Mouse (Mus musculus) MEL (cell line): ENCODE results near the gene Tbx15. TPM values are rescaled to one million over a fixed set of nuclear protein-coding genes. Genes with fewer than 3 reads are reported as not detected.

Experiments used
- DNase-seq: peaks from one replicate; pipeline ENCODE4 v3.0.0; 2011; ENCODE audit warnings: low read depth, low spot score
- H3K27ac ChIP-seq: 2 replicates; pipeline ENCODE4 v1.5.1; 2012; ENCODE audit warnings: low read depth, mild to moderate bottlenecking, control low read depth, low read length, moderate library complexity; ENCODE audit not compliant: control insufficient read depth
- H3K27me3 ChIP-seq, 2 experiments: fragments of 150-350 bp in 1 of 2; sonication (generic) in 1 of 2; 2 replicates each; pipeline ENCODE4 v1.6.1; 2012; ENCODE audit warnings: low read length in 2 of 2, mild to moderate bottlenecking in 2 of 2, improper control_type of control experiment in 1 of 2, moderate library complexity in 1 of 2; ENCODE audit not compliant: insufficient read depth in 2 of 2, control insufficient read depth in 1 of 2
- H3K36me3 ChIP-seq, 2 experiments: 2 replicates each; pipeline ENCODE4 v1.6.1; 2012 to 2014; ENCODE audit warnings: low read length in 2 of 2, improper control_type of control experiment in 1 of 2, inconsistent platforms in 1 of 2, mild to moderate bottlenecking in 1 of 2; ENCODE audit not compliant: insufficient read depth in 2 of 2, control insufficient read depth in 1 of 2
- H3K4me1 ChIP-seq, 2 experiments: fragments of 150-350 bp in 1 of 2; sonication (generic) in 1 of 2; 2 replicates each; pipeline ENCODE4 v1.6.1; 2012; ENCODE audit warnings: low read length in 2 of 2, improper control_type of control experiment in 1 of 2, mild to moderate bottlenecking in 1 of 2; ENCODE audit not compliant: insufficient read depth in 2 of 2, control insufficient read depth in 1 of 2
- H3K4me3 ChIP-seq, 2 experiments: fragments of 150-350 bp in 1 of 2; sonication (generic) in 1 of 2; 2 replicates each; pipeline ENCODE4 v1.5.1; 2012; ENCODE audit warnings: low read depth in 2 of 2, low read length in 2 of 2, mild to moderate bottlenecking in 2 of 2, moderate library complexity in 2 of 2, control low read depth in 1 of 2, improper control_type of control experiment in 1 of 2; ENCODE audit not compliant: control insufficient read depth in 1 of 2, insufficient read depth in 1 of 2
- H3K79me2 ChIP-seq: 2 replicates; pipeline ENCODE4 v1.6.1; 2012; ENCODE audit warnings: mild to moderate bottlenecking, low read length, moderate library complexity; ENCODE audit not compliant: control insufficient read depth, poor library complexity, insufficient read depth
- H3K9ac ChIP-seq: 2 replicates; pipeline ENCODE4 v1.6.1; 2012; ENCODE audit warnings: low read depth, mild to moderate bottlenecking, control low read depth, low read length, moderate library complexity; ENCODE audit not compliant: control insufficient read depth, poor library complexity, severe bottlenecking
- H3K9me3 ChIP-seq: fragments of 150-350 bp; sonication (generic); replicated peaks from 2 replicates; pipeline ENCODE4 v1.6.1; 2012; ENCODE audit warnings: mild to moderate bottlenecking, low read length, improper control_type of control experiment, moderate library complexity; ENCODE audit not compliant: insufficient read depth
- CHD1 ChIP-seq: IDR thresholded peaks from 2 replicates; pipeline ENCODE4 v1.6.1; 2012; ENCODE audit warnings: low read depth, mild to moderate bottlenecking, inconsistent platforms, low read length, improper control_type of control experiment
- CHD2 ChIP-seq: IDR thresholded peaks from 2 replicates; pipeline ENCODE4 v1.6.1; 2011; ENCODE audit warnings: low read length, improper control_type of control experiment
- CTCF ChIP-seq, 3 experiments: IDR thresholded peaks in 2 of 3; conservative IDR thresholded peaks in 1 of 3; 2 replicates each; pipeline ENCODE4 v1.5.1; 2011 to 2012; ENCODE audit warnings: low read length in 3 of 3, low read depth in 2 of 3, mild to moderate bottlenecking in 2 of 3, improper control_type of control experiment in 1 of 3, inconsistent platforms in 1 of 3, mixed read lengths in 1 of 3, moderate library complexity in 1 of 3; ENCODE audit not compliant: control insufficient read depth in 1 of 3, insufficient read depth in 1 of 3, poor library complexity in 1 of 3, severe bottlenecking in 1 of 3
- ELF1 ChIP-seq: IDR thresholded peaks from 2 replicates; pipeline ENCODE4 v1.6.1; 2014; ENCODE audit warnings: low read depth, mild to moderate bottlenecking, inconsistent platforms, low read length, improper control_type of control experiment, moderate library complexity
- ETS1 ChIP-seq: IDR thresholded peaks from 2 replicates; pipeline ENCODE4 v1.6.1; 2012; ENCODE audit warnings: low read depth, mild to moderate bottlenecking, inconsistent platforms, low read length, improper control_type of control experiment, moderate library complexity
- GABPA ChIP-seq: IDR thresholded peaks from 2 replicates; pipeline ENCODE4 v1.6.1; 2012; ENCODE audit warnings: low read depth, mild to moderate bottlenecking, inconsistent platforms, low read length, improper control_type of control experiment, moderate library complexity
- HCFC1 ChIP-seq: IDR thresholded peaks from 2 replicates; pipeline ENCODE4 v1.6.1; 2012; ENCODE audit warnings: low read depth, mild to moderate bottlenecking, inconsistent platforms, low read length, improper control_type of control experiment, moderate library complexity
- JUND ChIP-seq: IDR thresholded peaks from 2 replicates; pipeline ENCODE4 v1.6.1; 2011; ENCODE audit warnings: low read depth, mild to moderate bottlenecking, improper control_type of control experiment, low read length
- MAX ChIP-seq: IDR thresholded peaks from 2 replicates; pipeline ENCODE4 v1.6.1; 2011; ENCODE audit warnings: low read length, improper control_type of control experiment
- MAZ ChIP-seq: IDR thresholded peaks from 2 replicates; pipeline ENCODE4 v1.6.1; 2012; ENCODE audit warnings: low read depth, mild to moderate bottlenecking, inconsistent platforms, low read length, improper control_type of control experiment
- MXI1 ChIP-seq: IDR thresholded peaks from 2 replicates; pipeline ENCODE4 v1.6.1; 2011; ENCODE audit warnings: mild to moderate bottlenecking, low read depth, low read length, improper control_type of control experiment
- POLR2A ChIP-seq, 2 experiments: IDR thresholded peaks; 2 replicates each; pipeline ENCODE4 v1.6.1; 2011 to 2012; ENCODE audit warnings: low read length in 2 of 2, mild to moderate bottlenecking in 2 of 2, control low read depth in 1 of 2, improper control_type of control experiment in 1 of 2, low read depth in 1 of 2, moderate library complexity in 1 of 2; ENCODE audit not compliant: control insufficient read depth in 1 of 2, insufficient read depth in 1 of 2, poor library complexity in 1 of 2
- POLR2AphosphoS2 ChIP-seq: IDR thresholded peaks from 2 replicates; pipeline ENCODE4 v1.6.1; 2011; ENCODE audit warnings: low read length, improper control_type of control experiment
- RAD21 ChIP-seq: IDR thresholded peaks from 2 replicates; pipeline ENCODE4 v1.6.1; 2011; ENCODE audit warnings: mild to moderate bottlenecking, low read depth, low read length, improper control_type of control experiment
- RCOR1 ChIP-seq: IDR thresholded peaks from 2 replicates; pipeline ENCODE4 v1.6.1; 2012; ENCODE audit warnings: low read depth, mild to moderate bottlenecking, inconsistent platforms, low read length, improper control_type of control experiment
- SIN3A ChIP-seq: IDR thresholded peaks from 2 replicates; pipeline ENCODE4 v1.6.1; 2012; ENCODE audit warnings: low read length, improper control_type of control experiment, inconsistent platforms
- SMC3 ChIP-seq: IDR thresholded peaks from 2 replicates; pipeline ENCODE4 v1.6.1; 2011; ENCODE audit warnings: low read depth, low read length, improper control_type of control experiment
- TBP ChIP-seq: IDR thresholded peaks from 2 replicates; pipeline ENCODE4 v1.8.0; 2011; ENCODE audit warnings: low read depth, low read length, improper control_type of control experiment
- TCF12 ChIP-seq: IDR thresholded peaks from 2 replicates; pipeline ENCODE4 v1.6.1; 2014; ENCODE audit warnings: low read depth, mild to moderate bottlenecking, inconsistent platforms, low read length, improper control_type of control experiment, moderate library complexity
- UBTF ChIP-seq: IDR thresholded peaks from 2 replicates; pipeline ENCODE4 v1.6.1; 2012; ENCODE audit warnings: low read depth, mild to moderate bottlenecking, inconsistent platforms, low read length, improper control_type of control experiment, moderate library complexity, borderline replicate concordance; ENCODE audit not compliant: insufficient read depth
- USF1 ChIP-seq: IDR thresholded peaks from 2 replicates; pipeline ENCODE4 v1.6.1; 2014; ENCODE audit warnings: low read depth, mild to moderate bottlenecking, inconsistent platforms, low read length, improper control_type of control experiment, moderate library complexity
- ZC3H11A ChIP-seq: IDR thresholded peaks from 2 replicates; pipeline ENCODE4 v1.6.1; 2012; ENCODE audit warnings: low read depth, mild to moderate bottlenecking, inconsistent platforms, low read length, improper control_type of control experiment
- ZKSCAN1 ChIP-seq: IDR thresholded peaks from 2 replicates; pipeline ENCODE4 v1.6.1; 2012; ENCODE audit warnings: low read depth, mild to moderate bottlenecking, inconsistent platforms, low read length, improper control_type of control experiment, moderate library complexity
- ZMIZ1 ChIP-seq: IDR thresholded peaks from 2 replicates; pipeline ENCODE4 v1.6.1; 2012; ENCODE audit warnings: low read depth, mild to moderate bottlenecking, inconsistent platforms, low read length, improper control_type of control experiment, moderate library complexity
- ZNF384 ChIP-seq: IDR thresholded peaks from 2 replicates; pipeline ENCODE4 v1.6.1; 2012; ENCODE audit warnings: low read depth, mild to moderate bottlenecking, inconsistent platforms, low read length, improper control_type of control experiment
- polyA plus RNA-seq, 2 experiments: library from polyadenylated mRNA; stranded (reverse) in 1 of 2; unstranded in 1 of 2; fragments of >175 nt in 1 of 2; fragments of >200 nt in 1 of 2; gene quantifications; 2 replicates each; pipeline versions ENCODE4 v1.2.1 to v1.2.4; 2012; ENCODE audit warnings: low replicate concordance in 2 of 2, low read depth in 1 of 2; ENCODE audit not compliant: insufficient read length in 2 of 2, insufficient read depth in 1 of 2, missing spikeins in 1 of 2
- total RNA-seq: library from RNA; depleted of rRNA; stranded (reverse); fragments of 300-350 nt; gene quantifications from 2 replicates; pipeline ENCODE4 v1.2.3, GENCODE M21; 2012

Tbx15 gene
- total and polyA plus RNA-seq, 3 experiments, result 8.9 to 13.0 TPM; not detected in 1

- TF ChIP-seq ZC3H11A (no peak), MXI1 (no peak), POLR2A (IDR thresholded peaks at IDR 0.05; ENCODE audit: control insufficient read depth in 1 of 2, insufficient read depth in 1 of 2, low read depth in 1 of 2, low read length in 2 of 2, poor library complexity in 1 of 2) (no peak), ZKSCAN1 (no peak), ZNF384 (no peak), CTCF (IDR thresholded peaks at IDR 0.05 in 2 of 3, conservative IDR thresholded peaks at IDR 0.05 in 1 of 3; ENCODE audit: control insufficient read depth in 1 of 3, insufficient read depth in 1 of 3, low read depth in 2 of 3, low read length in 3 of 3, poor library complexity in 1 of 3, severe bottlenecking in 1 of 3) (no peak), ETS1 (no peak), RAD21 (no peak), MAX (no peak), GABPA (no peak), USF1 (no peak), SIN3A (no peak)
- TF ChIP-seq, all 39 proteins: peak for 0
- H3K27me3 ChIP-seq, result no peaks in the 10 kb centered on the region
- no peaks in the 10 kb centered on the region for H3K79me2 ChIP-seq
- H3K4me1 ChIP-seq, result no peaks in the 10 kb centered on the region
- no peak overlapping the region for H3K4me3 ChIP-seq
- no peak for DNase-seq
- no peaks in the 10 kb centered on the region for H3K9me3 ChIP-seq
- no peak overlapping the region for H3K9ac ChIP-seq
- no peaks in the 10 kb centered on the region; a peak in 1 of 4 replicates for H3K36me3 ChIP-seq
- H3K27ac ChIP-seq, result no peak overlapping the region
Observed at GRCm38 (mm10) chr3:99338756-99339155, 98.6 kb downstream of the Tbx15 start.

- Histone ChIP-seq H3K27ac (no peak overlapping the region), H3K36me3 (no peaks in the 10 kb centered on the region; a peak in 1 of 4 replicates), H3K4me1 (no peaks in the 10 kb centered on the region), H3K9me3 (no peaks in the 10 kb centered on the region), H3K9ac (no peak overlapping the region), H3K79me2 (no peaks in the 10 kb centered on the region), H3K4me3 (no peak overlapping the region), H3K27me3 (no peaks in the 10 kb centered on the region)
- no peak for TF ChIP-seq TBP
- no peak for TF ChIP-seq HCFC1
- no peak for TF ChIP-seq POLR2A (IDR thresholded peaks at IDR 0.05; ENCODE audit: control insufficient read depth in 1 of 2, insufficient read depth in 1 of 2, low read depth in 1 of 2, low read length in 2 of 2, poor library complexity in 1 of 2)
- TF ChIP-seq MXI1, result no peak
- TF ChIP-seq POLR2AphosphoS2, result no peak
- TF ChIP-seq CHD2, result no peak
- no peak for TF ChIP-seq MAZ
- TF ChIP-seq UBTF, result no peak
- TF ChIP-seq CHD1, result no peak
- no peak for TF ChIP-seq ELF1
- TF ChIP-seq ZMIZ1, result no peak
- TF ChIP-seq RAD21, result no peak
- TF ChIP-seq SMC3, result no peak
- TF ChIP-seq SIN3A, result no peak
- no peak for TF ChIP-seq ZKSCAN1
- no peak for TF ChIP-seq ZC3H11A
- no peak for TF ChIP-seq JUND
- no peak for TF ChIP-seq TCF12
- no peak for TF ChIP-seq ETS1
- TF ChIP-seq RCOR1, result no peak
- DNase-seq, result no peak
Observed at GRCm38 (mm10) chr3:99340021-99340420, 99.8 kb downstream of the Tbx15 start.
